Mouse (Mus musculus): Measurements from ENCODE around the gene Gm13889.

DNA sequence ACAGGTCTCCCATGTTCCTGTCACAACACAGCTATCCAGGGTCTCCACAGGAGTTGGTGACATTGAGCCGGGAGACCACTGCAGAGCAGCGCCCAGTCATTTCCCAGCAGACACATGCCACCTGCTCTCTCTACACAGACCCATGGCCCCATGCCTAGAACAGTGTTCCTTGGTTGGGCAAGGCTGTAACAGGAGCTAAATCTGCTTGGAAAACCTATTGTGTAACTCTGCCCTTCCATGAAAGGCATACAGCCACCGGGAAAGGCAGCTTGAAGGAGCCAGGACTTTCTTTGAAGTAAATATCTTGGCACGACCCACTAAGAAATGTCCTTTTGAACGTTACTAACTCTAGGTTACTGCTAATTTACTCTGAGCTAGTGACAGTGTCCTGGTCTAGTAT, 47.3 kb downstream of the Gm13889 start:
- TF ChIP-seq CTCF (IDR thresholded peaks at IDR 0.05; ENCODE audit: low read depth, low read length) (no peak), EP300 (IDR thresholded peaks at IDR 0.05; ENCODE audit: insufficient read depth, low read depth, low read length) (no peak)

Data from ES-Bruce4 (cell line).